In the genomic region with DNA sequence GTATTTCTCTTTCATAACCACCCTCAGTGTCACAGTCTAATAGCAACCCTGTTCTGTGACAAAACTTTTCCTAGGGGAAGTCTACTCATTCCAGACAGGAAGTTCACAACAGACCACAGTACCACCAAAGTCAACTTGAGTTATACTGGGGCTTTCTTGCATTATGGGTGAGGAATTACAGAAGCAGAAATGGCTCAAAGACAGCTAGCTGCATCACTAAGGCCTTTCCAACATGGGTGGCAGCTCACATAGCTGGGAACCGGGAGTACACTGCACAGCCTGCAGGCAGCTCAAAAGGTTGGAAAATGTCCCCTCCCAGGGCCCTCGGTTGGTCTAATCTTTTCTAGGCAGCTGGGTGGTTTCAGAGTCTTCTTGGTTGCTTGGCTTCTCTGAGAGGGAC, we compare ENCODE assay signal across 21 mouse cellular contexts.
DNase-seq lines count a peak whose midpoint lies in the region; ATAC-seq lines count a peak whose summit lies in the region.
"Had no signal": no experiment of that assay in that cellular context is flagged by ENCODE, and none has a peak within 500 bp of the region (broad histone marks: within the 10 kb centered on the region; RNA-seq: fewer than 3 reads in every experiment).

No protein-coding gene starts in this region.

- intact Hi-C loops in heart, postnatal 14 days (cut with DNase I) = no loop called here

- no peak overlapping the region for H3K9ac ChIP-seq in midbrain, embryonic 11.5 days (ENCODE audit: low read length)
- no peak overlapping the region for H3K9ac ChIP-seq in midbrain, embryonic 14.5 days (replicated peaks; ENCODE audit: low read length)

- no peak overlapping the region for H3K4me2 ChIP-seq in midbrain, embryonic 11.5 days
- H3K4me2 ChIP-seq in midbrain, embryonic 14.5 days (ENCODE audit: low read length) = no peak overlapping the region

- H3K4me3 ChIP-seq in heart, embryonic 10.5 days = no peak overlapping the region
- no peak overlapping the region for H3K4me3 ChIP-seq in midbrain, embryonic 11.5 days (ENCODE audit: low read depth, low read length)
- H3K4me3 ChIP-seq in midbrain, embryonic 14.5 days (replicated peaks; ENCODE audit: low read depth, low read length) = no peak overlapping the region

- no peaks in the 10 kb centered on the region for H3K36me3 ChIP-seq in heart, embryonic 10.5 days
- no peaks in the 10 kb centered on the region for H3K36me3 ChIP-seq in midbrain, embryonic 11.5 days (ENCODE audit: control insufficient read depth, insufficient read depth, low read length)
- H3K36me3 ChIP-seq in midbrain, embryonic 14.5 days (ENCODE audit: control insufficient read depth, insufficient read depth, low read length) = peaks cover 12% of the 10 kb centered on the region
- H3K36me3 ChIP-seq: G1E had no signal

- peak overlapping the region; percentile 3; the same call in 1 of the 2 replicates for H3K27ac ChIP-seq in heart, embryonic 10.5 days
- H3K27ac ChIP-seq in midbrain, embryonic 11.5 days (ENCODE audit: low read depth, low read length) = no peak overlapping the region
- no peak overlapping the region for H3K27ac ChIP-seq in midbrain, embryonic 14.5 days (replicated peaks; ENCODE audit: low read depth, low read length)

- DNase-seq in heart, adult 11 months = peak; percentile 63
- DNase-seq in heart, postnatal 4 days = no peak
- DNase-seq in heart, embryonic 10.5 days (ENCODE audit: low spot score) = no peak
- DNase-seq in heart, postnatal 14 days = no peak
- DNase-seq in midbrain, embryonic 11.5 days (ENCODE audit: low spot score, missing footprints) = peak; percentile 79
- DNase-seq in midbrain, embryonic 14.5 days = no peak
- DNase-seq: adrenal gland, adult 2 months; adrenal gland, adult 8-10 months; adrenal gland, postnatal 10 days; adrenal gland, postnatal 14 days; adrenal gland, postnatal 25 days; adrenal gland, postnatal 36 days; B cell, adult 2 months; cerebellum, adult 11 months; cerebellum, adult 11-12 months; cerebellum, adult 18-20 months had no signal

- WGBS in heart, embryonic 10.5 days = 66% methylated on average over 2 of the region's 2 CpGs
- WGBS in midbrain, embryonic 11.5 days = 84% methylated on average over 2 of the region's 2 CpGs
- 84% methylated on average over 2 of the region's 2 CpGs for WGBS in midbrain, embryonic 14.5 days

- peaks cover 4% of the 10 kb centered on the region for H3K4me1 ChIP-seq in heart, embryonic 10.5 days
- no peaks in the 10 kb centered on the region for H3K4me1 ChIP-seq in midbrain, embryonic 11.5 days (ENCODE audit: control insufficient read depth, insufficient read depth, low read length)
- peaks cover 3% of the 10 kb centered on the region; the same call in 1 of the 2 replicates for H3K4me1 ChIP-seq in midbrain, embryonic 14.5 days (ENCODE audit: control insufficient read depth, insufficient read depth, low read length)

- no peak for ATAC-seq in midbrain, embryonic 11.5 days (ENCODE audit: low FRiP score)
- ATAC-seq in midbrain, embryonic 14.5 days (ENCODE audit: low FRiP score, low TSS enrichment) = no peak
- ATAC-seq: activated CD4-positive, CD25-positive, alpha-beta regulatory T cell, adult 4 months; CD4-positive, CD25-positive, alpha-beta regulatory T cell, adult 4 months; Patski had no signal

- H3K27me3 ChIP-seq in heart, embryonic 10.5 days (ENCODE audit: insufficient read depth, poor library complexity, severe bottlenecking) = no peaks in the 10 kb centered on the region
- H3K27me3 ChIP-seq in midbrain, embryonic 11.5 days (ENCODE audit: control insufficient read depth, insufficient read depth, low read length) = no peaks in the 10 kb centered on the region
- H3K27me3 ChIP-seq in midbrain, embryonic 14.5 days (ENCODE audit: control insufficient read depth, insufficient read depth, low read length) = no peaks in the 10 kb centered on the region
- H3K27me3 ChIP-seq: CH12.LX, Patski had no signal

- H3K9me3 ChIP-seq in heart, embryonic 10.5 days = no peaks in the 10 kb centered on the region
- H3K9me3 ChIP-seq in midbrain, embryonic 11.5 days (ENCODE audit: control insufficient read depth, low read length) = peaks cover 4% of the 10 kb centered on the region; the same call in 1 of the 2 replicates
- H3K9me3 ChIP-seq in midbrain, embryonic 14.5 days (ENCODE audit: control insufficient read depth, low read length) = no peaks in the 10 kb centered on the region

Comparison
In these comparisons a context has a peak if more than half of its experiments do, and no peak if none do; other contexts are left out.
1. DNase-seq: peak in heart, adult 11 months (single experiment) and midbrain, embryonic 11.5 days (single experiment); none in heart, postnatal 4 days (single experiment), heart, embryonic 10.5 days (single experiment), heart, postnatal 14 days (0 of 2) and midbrain, embryonic 14.5 days (single experiment).